Mouse (Mus musculus) heart, adult 8-10 months (tissue): ENCODE data around the gene St8sia6. TPM values are rescaled to one million over a fixed set of nuclear protein-coding genes. Genes with fewer than 3 reads are reported as not detected.
"Not testable (repeated sequence)": the region's sequence is repeated elsewhere in the genome, so short reads cannot be mapped to it uniquely, and the experiment has no call there.

Experiments used
- DNase-seq: peaks from one replicate; pipeline ENCODE4 v3.0.0; 2022; ENCODE audit warnings: low spot score
- total RNA-seq, 4 experiments: library from RNA; stranded (reverse); gene quantifications; 2 replicates each; pipeline ENCODE4 v1.2.4; 2022

St8sia6 gene
- total RNA-seq, 4 experiments from 2014 or later = 1.4 to 3.9 (median 2.6) TPM

GRCm38 (mm10) chr2:13630136-13630832, 163.6 kb downstream of the St8sia6 start:
- no peak for DNase-seq

GRCm38 (mm10) chr2:13603636-13604035, 190.2 kb downstream of the St8sia6 start:
- not testable (repeated sequence) for DNase-seq

DNA sequence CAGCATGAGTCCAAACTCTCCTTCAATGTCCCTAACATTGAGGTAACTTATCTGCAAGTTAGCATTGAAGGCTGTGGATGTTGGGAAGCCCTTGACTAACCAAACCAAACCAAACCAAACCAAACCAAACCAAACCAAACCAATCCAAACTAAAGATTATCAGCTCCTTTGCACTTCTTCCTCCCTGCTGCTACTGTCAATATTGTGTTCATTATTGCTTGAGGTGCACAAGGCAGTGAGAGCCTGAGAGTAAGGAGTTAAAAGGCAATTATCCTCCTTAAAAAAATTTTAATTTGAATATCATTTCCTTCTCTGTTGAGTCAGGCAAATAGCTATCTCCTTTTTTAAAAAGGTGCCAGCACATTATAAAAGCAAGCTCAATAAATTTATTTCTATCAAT, 190.8 kb downstream of the St8sia6 start:
- no peak for DNase-seq

Other genes starting within 250 kb of the St8sia6 start
- 1 to 10 TPM; 6.3 to 8.9 (median 7.5) TPM for gene Trdmt1, start 249.4 kb downstream of the St8sia6 start, total RNA-seq
- 100 to 1,000 TPM; 214 to 291 (median 257) TPM for gene Vim, start 220.1 kb downstream of the St8sia6 start, total RNA-seq